Mouse (Mus musculus) adrenal gland, postnatal 0 days (tissue): ENCODE results near the gene Gpr182. TPM values are rescaled to one million over a fixed set of nuclear protein-coding genes. Genes with fewer than 3 reads are reported as not detected.

Experiments
- polyA plus RNA-seq: library from polyadenylated mRNA; unstranded; fragments of >200 nt; fragmentation: Nextera tagmentation; extraction: Ambion mirVana; gene quantifications from 2 replicates; pipeline ENCODE4 v1.2.1, GENCODE M21; 2015

Gpr182 gene
- 4.9 and 10.0 TPM in 2 replicates for polyA plus RNA-seq

DNA sequence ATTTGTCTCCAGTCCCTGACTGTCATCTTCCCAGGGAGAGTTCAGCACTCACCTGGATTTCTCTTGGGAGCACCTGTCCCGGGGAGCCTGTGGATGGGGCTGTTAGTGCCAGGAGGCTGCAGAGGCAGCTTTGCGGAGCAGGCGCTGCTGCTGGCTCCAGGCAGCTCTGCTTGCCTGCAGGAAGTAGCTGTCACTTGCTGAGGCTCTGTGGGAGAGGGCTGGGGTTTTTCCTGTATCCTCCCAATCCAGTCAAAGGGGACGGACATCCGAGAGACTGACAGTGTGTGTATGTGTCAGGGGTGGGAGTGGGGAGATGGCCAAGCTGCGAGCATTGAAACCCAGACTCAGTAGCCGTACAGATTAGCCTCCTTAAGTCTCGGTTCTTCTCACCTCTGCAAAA is at the start of gene Gpr182:
Gene Gpr182 (minus strand): TSS at position 185 of the 400 bp plus-strand sequence.

DNA sequence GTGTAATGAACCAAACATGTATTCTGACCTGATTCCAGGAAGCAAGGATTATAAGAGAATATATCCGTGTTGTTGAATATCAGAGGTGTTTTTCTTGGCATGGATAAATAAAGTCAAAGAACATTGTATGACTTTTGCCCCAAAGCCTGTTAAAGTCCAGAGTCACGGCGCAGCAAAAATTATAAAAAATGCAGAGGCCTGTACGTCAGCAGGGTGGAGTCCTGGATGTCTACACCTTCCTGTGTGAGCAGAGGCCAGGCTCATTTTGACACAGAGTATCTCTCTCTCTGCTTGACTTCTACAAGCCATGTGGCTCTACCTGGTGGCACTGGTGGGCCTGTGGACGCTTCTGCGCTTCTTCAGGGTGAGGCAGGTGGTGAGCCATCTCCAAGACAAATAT is 49.4 kb upstream of the Gpr182 start, which contains the start of gene Rdh16:
Gene Rdh16 (plus strand): TSS at position 262 of the 400 bp plus-strand sequence.

DNA sequence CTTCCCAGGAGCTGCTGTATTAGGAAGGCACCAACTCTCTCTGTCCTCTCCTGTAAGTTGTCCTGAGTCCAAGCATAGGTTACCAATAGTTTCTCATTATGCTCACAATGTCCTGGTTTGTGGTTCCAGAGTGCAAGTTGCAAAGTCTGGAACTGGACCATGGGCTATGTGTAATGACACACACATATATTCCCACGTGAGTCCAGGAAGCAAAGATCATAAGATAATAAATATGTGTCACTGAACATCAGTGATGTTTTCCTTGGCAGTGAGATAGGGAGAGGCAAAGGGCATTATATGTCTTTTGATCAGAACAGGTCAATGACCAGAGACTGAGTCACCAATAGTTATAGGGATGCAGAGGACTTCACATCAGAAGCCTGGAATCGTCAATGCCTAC is 24.5 kb upstream of the Gpr182 start, which contains the start of gene Rdh9:
Gene Rdh9 (plus strand): TSS at position 376 of the 400 bp plus-strand sequence.

DNA sequence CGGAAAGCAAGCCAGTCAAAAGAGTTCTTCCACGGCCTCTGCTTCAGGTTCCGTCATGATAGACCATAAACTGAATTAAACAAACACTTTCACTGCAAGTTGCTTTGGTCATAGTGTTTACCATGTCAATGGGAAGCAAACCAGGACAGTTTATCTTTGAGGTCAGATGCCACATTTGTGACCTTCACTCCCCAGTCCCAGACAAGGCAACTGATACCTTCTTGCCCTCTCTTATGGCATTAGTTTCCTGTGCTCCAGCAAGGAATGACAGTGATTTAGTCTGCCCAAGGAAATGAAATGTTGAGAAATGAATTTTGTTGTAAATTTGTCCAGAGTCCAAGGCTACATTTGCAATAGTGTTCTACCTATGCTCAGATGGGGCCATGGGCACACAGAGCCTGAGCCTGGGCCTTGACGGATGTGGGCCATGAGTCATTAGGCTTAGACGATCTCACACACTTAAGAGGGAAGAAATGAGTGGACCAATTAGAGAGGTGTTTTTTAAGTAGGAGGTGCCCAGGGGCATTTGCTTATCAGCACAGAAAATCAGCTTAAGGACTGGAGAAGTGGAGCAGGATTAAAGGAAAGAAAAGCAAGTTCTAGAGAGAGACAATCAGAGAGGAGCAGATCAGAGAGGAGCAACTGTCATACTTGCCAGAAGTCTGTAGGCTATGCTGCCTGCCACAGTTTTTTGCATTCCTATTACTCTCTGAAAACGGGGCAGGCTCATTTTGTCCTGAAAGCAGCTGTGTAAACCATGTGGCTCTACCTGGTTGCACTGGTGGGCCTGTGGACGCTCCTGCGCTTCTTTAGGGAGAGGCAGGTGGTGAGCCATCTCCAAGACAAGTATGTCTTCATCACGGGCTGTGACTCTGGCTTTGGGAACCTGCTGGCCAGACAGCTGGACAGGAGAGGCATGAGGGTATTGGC is 7.9 kb upstream of the Gpr182 start, which contains the start of the genes Rdh1 and Rdh16f1:
Gene Rdh1 (plus strand): TSS at position 541 of the 930 bp plus-strand sequence.
Gene Rdh16f1 (plus strand): TSS at position 607 of the 930 bp plus-strand sequence.

DNA sequence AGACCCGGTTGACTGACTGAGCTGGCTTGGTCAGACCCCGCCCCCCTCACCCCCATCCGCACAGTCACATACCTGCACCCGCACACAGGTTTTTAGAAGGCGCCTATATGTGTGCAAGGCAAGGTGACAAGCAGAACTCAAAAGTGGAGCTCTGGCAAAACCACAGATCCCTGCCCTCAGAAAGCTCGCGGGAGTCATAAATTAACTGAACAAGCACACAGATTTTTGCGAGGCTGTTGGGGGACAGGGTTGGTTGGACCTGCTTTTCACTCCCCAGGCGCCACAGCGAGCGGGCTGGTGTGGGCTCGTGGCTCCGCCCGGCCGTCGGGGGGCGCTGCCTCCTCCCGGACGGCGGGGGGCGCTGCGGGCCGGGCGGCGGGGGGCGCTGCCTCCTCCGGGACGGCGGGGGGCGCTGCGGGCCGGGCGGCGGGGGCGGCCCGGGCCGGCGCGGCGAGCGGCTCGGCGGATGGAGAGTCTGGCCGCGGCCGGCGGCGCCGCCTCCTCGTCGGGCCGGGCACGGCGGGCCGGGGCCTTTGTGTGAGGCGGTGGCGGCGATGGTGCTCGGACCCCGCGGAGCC is 12.4 kb downstream of the Gpr182 start, which contains the start of gene Zbtb39:
Gene Zbtb39 (plus strand): TSS at position 456 of the 578 bp plus-strand sequence.

DNA sequence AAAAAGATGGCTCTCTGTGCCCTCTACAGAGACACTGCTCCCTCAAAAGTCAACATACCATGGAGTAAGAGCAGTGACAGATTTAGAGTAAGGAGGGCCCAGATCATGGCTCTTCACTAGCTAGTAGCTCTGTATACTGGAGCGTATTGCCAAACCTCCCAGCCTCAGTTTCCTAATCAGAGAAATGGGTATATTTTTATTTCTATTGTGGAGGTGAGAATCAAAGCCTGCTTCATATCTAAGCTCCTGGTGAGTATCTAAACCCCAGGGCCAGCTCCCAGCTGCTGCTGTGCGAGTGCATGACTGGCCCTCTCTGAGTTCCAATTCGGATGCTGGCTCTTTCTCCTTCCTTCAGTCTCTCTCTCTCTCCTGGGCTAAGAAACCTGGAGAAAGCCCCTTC is 27.4 kb downstream of the Gpr182 start, which contains the start of gene Tac2:
Gene Tac2 (plus strand): TSS at position 301 of the 400 bp plus-strand sequence.

DNA sequence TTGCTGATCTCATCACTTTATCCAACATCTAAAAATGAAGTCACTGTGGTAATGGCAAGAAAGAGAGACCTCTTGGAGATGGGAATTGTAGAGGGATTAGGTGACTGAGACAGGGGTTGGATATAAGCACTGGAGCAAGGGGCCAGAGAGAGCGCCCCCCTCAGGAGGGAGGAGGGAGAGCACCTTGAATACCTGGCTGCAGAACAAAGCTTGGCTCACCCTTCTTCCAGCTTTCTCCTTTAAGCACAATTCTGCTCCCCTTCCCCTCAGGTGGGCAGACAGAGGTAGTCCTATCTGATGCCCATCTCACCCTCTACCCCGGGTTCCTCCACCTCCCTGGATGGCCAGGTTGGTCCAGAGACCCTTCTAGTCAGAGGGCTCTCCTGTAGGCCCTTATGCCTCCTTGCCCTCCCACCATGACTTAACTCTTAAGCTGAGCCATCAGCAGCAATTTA is 46.7 kb downstream of the Gpr182 start, which contains the start of gene Myo1a:
Gene Myo1a (plus strand): TSS at position 405 of the 455 bp plus-strand sequence.

Other genes with a start within 250 kb of the Gpr182 start
- 69.0 and 99.4 TPM in 2 replicates for gene Ndufa4l2, start 236.8 kb downstream of the Gpr182 start, polyA plus RNA-seq
- 42.0 and 63.0 TPM in 2 replicates for gene Shmt2, start 229.3 kb downstream of the Gpr182 start, polyA plus RNA-seq
- 20.2 and 25.1 TPM in 2 replicates for gene Nxph4, start 217.2 kb downstream of the Gpr182 start, polyA plus RNA-seq
- gene Lrp1, start 130.6 kb downstream of the Gpr182 start, polyA plus RNA-seq = 68.4 and 73.1 TPM in 2 replicates
- 26.3 and 39.0 TPM in 2 replicates for gene Stat6, start 108.7 kb downstream of the Gpr182 start, polyA plus RNA-seq
- 9.6 and 12.5 TPM in 2 replicates for gene Nemp1, start 84.8 kb downstream of the Gpr182 start, polyA plus RNA-seq
- gene Nab2, start 83.2 kb downstream of the Gpr182 start, polyA plus RNA-seq = 14.2 and 23.9 TPM in 2 replicates
- gene Myo1a, start 46.6 kb downstream of the Gpr182 start, polyA plus RNA-seq = 0.35 and 2.0 TPM in 2 replicates
- 1.0 TPM in 1 of 2 replicates, not detected in the other for gene Tac2, start 27.3 kb downstream of the Gpr182 start, polyA plus RNA-seq
- 1.3 and 2.3 TPM in 2 replicates for gene Zbtb39, start 12.2 kb downstream of the Gpr182 start, polyA plus RNA-seq
- gene Rdh1, start 8.0 kb upstream of the Gpr182 start, polyA plus RNA-seq = 0.38 and 1.0 TPM in 2 replicates
- gene Rdh16f1, start 8.1 kb upstream of the Gpr182 start, polyA plus RNA-seq = 1.1 and 3.6 TPM in 2 replicates
- 0.17 and 0.30 TPM in 2 replicates for gene Rdh9, start 24.7 kb upstream of the Gpr182 start, polyA plus RNA-seq
- gene Rdh16, start 49.4 kb upstream of the Gpr182 start, polyA plus RNA-seq = 0.08 TPM in 1 of 2 replicates, not detected in the other
- gene Rdh19, start 98.2 kb upstream of the Gpr182 start, polyA plus RNA-seq = not detected in 2 replicates
- 0.09 and 0.11 TPM in 2 replicates for gene Rdh16f2, start 114.7 kb upstream of the Gpr182 start, polyA plus RNA-seq
- 6.3 and 7.9 TPM in 2 replicates for gene Rdh7, start 137.1 kb upstream of the Gpr182 start, polyA plus RNA-seq
- 0.06 and 0.44 TPM in 2 replicates for gene Sdr9c7, start 146.8 kb upstream of the Gpr182 start, polyA plus RNA-seq